Mouse (Mus musculus) small intestine, adult 2 months (tissue): ENCODE results near the gene Anxa11. TPM values are rescaled to one million over a fixed set of nuclear protein-coding genes. Genes with fewer than 3 reads are reported as not detected.
"Not testable (repeated sequence)": the region's sequence is repeated elsewhere in the genome, so short reads cannot be mapped to it uniquely, and the experiment has no call there.

Experiments used
- H3K27ac ChIP-seq: fragments of 200-500 bp; 2 replicates; pipeline ENCODE4 v1.5.1; 2012; ENCODE audit warnings: low read depth, low read length, control low read depth, inconsistent platforms; ENCODE audit not compliant: insufficient read depth
- H3K27me3 ChIP-seq: fragments of 200-500 bp; 2 replicates; pipeline ENCODE4 v1.6.1; 2012; ENCODE audit warnings: mild to moderate bottlenecking, moderate library complexity, low read length, inconsistent platforms; ENCODE audit not compliant: control insufficient read depth, insufficient read depth
- H3K36me3 ChIP-seq: fragments of 200-500 bp; 2 replicates; pipeline ENCODE4 v1.6.1; 2012; ENCODE audit warnings: mild to moderate bottlenecking, low read length, control low read depth, inconsistent platforms; ENCODE audit not compliant: control insufficient read depth, insufficient read depth
- H3K4me1 ChIP-seq: fragments of 200-500 bp; 2 replicates; pipeline ENCODE4 v1.6.1; 2012; ENCODE audit warnings: low read length, inconsistent platforms, mixed read lengths; ENCODE audit not compliant: control insufficient read depth, insufficient read depth, insufficient read length
- H3K4me3 ChIP-seq: fragments of 200-500 bp; 2 replicates; pipeline ENCODE4 v1.5.1; 2012; ENCODE audit warnings: low read depth, mild to moderate bottlenecking, control low read depth, inconsistent platforms, low read length, moderate library complexity
- CTCF ChIP-seq: fragments of 200-500 bp; IDR thresholded peaks from 2 replicates; pipeline ENCODE4 v1.5.1; 2012; ENCODE audit warnings: low read depth, mild to moderate bottlenecking, control low read depth, inconsistent platforms, low read length, moderate library complexity, mixed read lengths; ENCODE audit not compliant: insufficient replicate concordance, insufficient read length; ENCODE audit errors: extremely low read depth
- POLR2A ChIP-seq: fragments of 200-500 bp; IDR thresholded peaks from 2 replicates; pipeline ENCODE4 v1.6.1; 2012; ENCODE audit warnings: low read depth, mild to moderate bottlenecking, control low read depth, inconsistent platforms, low read length, moderate library complexity
- WGBS: fragments of 180-500 bp; shearing (Covaris S2); methylation state at CpG from one replicate; pipeline ENCODE4 v1.1.7; 2018; 5-methylcytosine and 5-hydroxymethylcytosine counted together
- polyA plus RNA-seq: library from polyadenylated mRNA; depleted of rRNA; stranded (reverse); fragments of >200 nt; gene quantifications from 2 replicates; pipeline ENCODE4 v1.2.3, GENCODE M21; 2012

Anxa11 gene
- polyA plus RNA-seq, 1 experiment: 153 TPM

GRCm38 (mm10) chr14:25841579-25841978 lies 377 bp upstream of the Anxa11 start:
- WGBS: under 1% methylated on average over 4 of the region's 4 CpGs
- H3K27me3 ChIP-seq: no peaks in the 10 kb centered on the region
- no peaks in the 10 kb centered on the region for H3K36me3 ChIP-seq
- H3K27ac ChIP-seq: no peak overlapping the region
- peak overlapping the region; percentile 82 for H3K4me3 ChIP-seq
- TF ChIP-seq POLR2A: no peak
- TF ChIP-seq CTCF: no peak
- peaks cover 16% of the 10 kb centered on the region; the same call in 1 of the 2 replicates for H3K4me1 ChIP-seq

- no peak for TF ChIP-seq POLR2A
- peak; percentile 17; the same call in 1 of the 2 replicates for TF ChIP-seq CTCF
- H3K27me3 ChIP-seq: no peaks in the 10 kb centered on the region
- H3K36me3 ChIP-seq: no peaks in the 10 kb centered on the region
- WGBS: 4% methylated on average over 12 of the region's 12 CpGs
- H3K27ac ChIP-seq: peak overlapping the region; percentile 99
- H3K4me1 ChIP-seq: peaks cover 21% of the 10 kb centered on the region
- H3K4me3 ChIP-seq: peak overlapping the region; percentile 82
Observed at GRCm38 (mm10) chr14:25842688-25843003, 690 bp downstream of the Anxa11 start.

DNA sequence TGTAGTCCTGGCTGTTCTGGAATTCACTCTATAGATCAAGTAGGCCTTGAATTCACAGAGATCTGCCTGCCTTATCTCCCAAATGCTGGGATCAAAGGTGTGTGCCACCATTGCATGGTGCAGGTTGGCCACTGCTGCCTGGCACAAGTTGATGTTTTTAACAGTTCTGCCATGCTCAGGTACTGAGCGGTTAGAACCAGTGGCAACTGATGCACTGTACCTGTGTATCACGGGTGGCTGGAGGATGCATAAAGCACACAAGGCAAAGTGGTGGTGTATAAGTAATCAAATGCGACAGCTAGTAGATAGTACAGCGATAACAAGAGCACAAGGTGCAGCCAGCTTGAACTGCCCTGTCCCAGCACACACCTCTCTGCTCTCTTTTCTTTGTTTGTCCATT lies 2.4 kb downstream of the Anxa11 start:
- peak overlapping the region; percentile 74 for H3K27ac ChIP-seq
- H3K36me3 ChIP-seq: 0 out of 2 replicates have a peak, but pooled peaks cover 2% of the 10 kb centered on the region
- WGBS: 34% methylated on average over 4 of the region's 4 CpGs
- peak overlapping the region; percentile 5; the same call in 1 of the 2 replicates for H3K4me3 ChIP-seq
- H3K27me3 ChIP-seq: no peaks in the 10 kb centered on the region
- peaks cover 25% of the 10 kb centered on the region for H3K4me1 ChIP-seq
- TF ChIP-seq CTCF: no peak
- no peak for TF ChIP-seq POLR2A

GRCm38 (mm10) chr14:25845832-25846383 lies 4.0 kb downstream of the Anxa11 start:
- Histone ChIP-seq H3K4me1 (peaks cover 28% of the 10 kb centered on the region), H3K4me3 (no peak overlapping the region), H3K27me3 (no peaks in the 10 kb centered on the region), H3K36me3 (0 out of 2 replicates have a peak, but pooled peaks cover 2% of the 10 kb centered on the region), H3K27ac (peak overlapping the region; percentile 74)
- TF ChIP-seq POLR2A (no peak), CTCF (no peak)
- WGBS: 38% methylated on average over 6 of the region's 6 CpGs

DNA sequence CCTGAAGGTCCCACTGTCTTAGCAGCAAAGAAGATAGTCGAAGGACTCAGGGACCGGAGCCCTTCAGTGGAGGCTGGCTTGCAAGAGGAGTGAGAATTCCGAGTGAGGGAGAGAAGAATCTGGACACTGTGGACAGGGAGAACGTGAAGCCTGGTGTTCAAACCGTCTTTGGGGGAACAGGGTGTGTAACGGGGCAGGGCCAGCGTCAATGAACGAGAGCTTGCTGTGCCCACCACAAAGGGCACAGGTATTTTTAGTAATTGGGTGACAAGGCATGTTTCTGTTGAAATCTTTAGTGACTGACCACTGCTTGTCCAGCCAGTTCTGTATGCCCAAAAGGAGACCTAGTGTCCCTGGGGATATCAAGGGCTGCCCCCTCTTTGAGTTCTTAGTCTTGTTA lies 4.6 kb downstream of the Anxa11 start:
- Histone ChIP-seq H3K4me1 (peaks cover 31% of the 10 kb centered on the region), H3K27ac (peak overlapping the region; percentile 74), H3K4me3 (no peak overlapping the region), H3K27me3 (no peaks in the 10 kb centered on the region), H3K36me3 (0 out of 2 replicates have a peak, but pooled peaks cover 2% of the 10 kb centered on the region)
- WGBS: 36% methylated on average over 8 of the region's 8 CpGs
- TF ChIP-seq POLR2A (no peak), CTCF (no peak)

DNA sequence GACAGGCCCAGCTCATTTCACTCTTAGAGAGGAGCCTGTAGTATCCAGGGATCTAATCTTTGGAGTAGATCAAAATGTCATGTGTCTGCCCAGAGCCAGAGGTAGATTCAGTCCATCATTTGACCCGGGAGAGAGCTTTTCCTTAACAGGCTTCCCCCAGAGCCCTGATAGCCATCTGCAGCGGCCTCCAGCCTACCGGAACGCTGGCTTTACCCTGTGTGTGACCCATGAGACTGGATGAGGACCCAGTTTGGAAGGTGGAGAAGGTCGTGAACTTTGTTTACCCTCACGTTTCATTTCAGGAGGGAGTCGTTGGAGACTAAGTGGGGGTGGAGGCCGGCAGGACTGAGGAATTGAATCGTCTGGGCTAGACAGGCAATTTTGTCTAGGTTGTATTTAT lies 5.7 kb downstream of the Anxa11 start:
- no peak for TF ChIP-seq CTCF
- TF ChIP-seq POLR2A: no peak
- 0 out of 2 replicates have a peak, but pooled peaks cover 2% of the 10 kb centered on the region for H3K36me3 ChIP-seq
- H3K4me1 ChIP-seq: peaks cover 31% of the 10 kb centered on the region
- H3K27ac ChIP-seq: no peak overlapping the region
- WGBS: 74% methylated on average over 9 of the region's 9 CpGs
- H3K27me3 ChIP-seq: no peaks in the 10 kb centered on the region
- H3K4me3 ChIP-seq: no peak overlapping the region

- 0 out of 2 replicates have a peak, but pooled peaks cover 3% of the 10 kb centered on the region for H3K36me3 ChIP-seq
- peaks cover 31% of the 10 kb centered on the region for H3K4me1 ChIP-seq
- no peak overlapping the region for H3K27ac ChIP-seq
- TF ChIP-seq CTCF: no peak
- TF ChIP-seq POLR2A: no peak
- no peak overlapping the region for H3K4me3 ChIP-seq
- 89% methylated on average over 6 of the region's 6 CpGs for WGBS
- H3K27me3 ChIP-seq: no peaks in the 10 kb centered on the region
Observed at GRCm38 (mm10) chr14:25848237-25848636, 6.3 kb downstream of the Anxa11 start.

DNA sequence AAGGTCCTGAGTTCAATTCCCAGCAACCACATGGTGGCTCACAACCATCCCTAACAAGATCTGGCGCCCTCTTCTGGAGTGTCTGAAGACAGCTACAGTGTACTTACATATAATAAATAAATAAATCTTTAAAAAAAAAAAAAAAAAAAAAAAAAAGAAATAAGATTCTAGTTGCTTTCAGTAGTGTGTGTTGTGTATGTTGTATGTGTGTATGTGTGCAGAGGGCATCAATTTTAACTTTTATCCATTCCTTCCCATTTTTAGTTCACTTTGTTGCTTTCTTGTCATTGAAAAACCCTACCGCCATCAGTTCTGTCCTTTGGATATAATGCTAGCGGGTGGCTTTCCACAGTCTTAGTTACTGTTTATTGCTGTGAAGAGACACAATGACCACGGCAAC lies 6.8 kb downstream of the Anxa11 start:
- H3K36me3 ChIP-seq, H3K27ac ChIP-seq, H3K27me3 ChIP-seq, H3K4me3 ChIP-seq: not testable (repeated sequence)
- 90% methylated on average over 3 of the region's 4 CpGs for WGBS
- peaks cover 36% of the 10 kb centered on the region for H3K4me1 ChIP-seq
